Mouse (Mus musculus) ES-E14 (cell line): ENCODE measurements at regions not wholly inside any gene's neighbourhood (a gene's known extent, or its start where the extent isn't known, plus 50 kb on each side); places are given as distances from the start of the nearest gene placed in this dataset.

ENCODE experiments used
- HCFC1 ChIP-seq: IDR thresholded peaks from 2 replicates; pipeline ENCODE4 v1.6.1; 2012; ENCODE audit warnings: low read length, inconsistent platforms, borderline replicate concordance; ENCODE audit not compliant: insufficient read depth
- ZNF384 ChIP-seq: IDR thresholded peaks from 2 replicates; pipeline ENCODE4 v1.6.1; 2012; ENCODE audit warnings: low read depth, low read length, inconsistent platforms

DNA sequence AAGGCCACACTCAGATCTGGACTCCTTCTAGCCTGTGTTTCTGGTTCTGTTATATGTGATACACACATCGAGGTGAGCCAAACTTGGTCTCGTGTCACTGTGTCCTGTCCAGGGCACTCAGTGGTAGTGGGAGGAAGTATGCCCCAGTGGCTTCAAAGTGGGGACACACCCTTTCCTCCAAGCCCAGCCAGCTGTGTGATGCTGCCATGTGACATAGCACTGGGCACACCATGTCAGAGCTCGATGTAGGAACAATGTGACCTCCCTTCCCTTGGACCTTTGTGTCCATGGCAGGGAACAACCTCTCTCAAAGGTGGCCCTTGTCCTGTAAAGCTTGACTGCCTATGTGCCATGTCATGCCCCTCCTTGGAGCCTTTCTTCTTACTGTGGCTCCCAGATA, 54.5 kb downstream of the Calml3 start:
- TF ChIP-seq ZNF384, result no peak
- TF ChIP-seq HCFC1, result no peak
